Mouse (Mus musculus): ENCODE measurements at regions not wholly inside any gene's neighbourhood (a gene's known extent, or its start where the extent isn't known, plus 50 kb on each side); places are given as distances from the start of the nearest gene placed in this dataset.
A peak's percentile ranks its signal among the peaks of the same experiment; 100 is the strongest.

DNA sequence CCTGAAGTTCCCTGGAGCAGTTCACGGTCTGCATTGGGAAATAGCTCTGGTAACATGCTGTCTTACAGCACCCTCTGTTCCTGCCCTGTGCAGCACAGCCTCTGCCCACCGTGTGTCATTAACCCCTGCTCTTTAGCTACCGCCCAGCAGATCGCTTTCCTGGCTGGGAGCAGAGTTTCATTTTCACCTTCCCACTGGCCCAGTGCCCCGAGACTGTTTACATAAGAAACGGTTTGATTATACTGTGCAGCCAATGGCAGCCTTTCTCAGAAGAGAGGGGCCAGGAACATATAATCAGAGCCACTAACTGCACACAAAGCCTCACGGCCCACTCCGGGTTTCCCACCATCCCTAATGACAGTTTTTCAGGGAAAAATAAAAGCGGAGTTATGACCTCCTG lies 108.3 kb upstream of the Ptpn1 start:
- Histone ChIP-seq H3K27ac (ENCODE audit: insufficient read depth, low read length) (peak overlapping the region; percentile 28; the same call in 1 of the 2 replicates), H3K4me1 (ENCODE audit: control insufficient read depth, insufficient read depth, low read length) (peaks cover 4% of the 10 kb centered on the region), H3K4me3 (ENCODE audit: insufficient read depth, low read length) (no peak overlapping the region)
- no peak for TF ChIP-seq CTCF (IDR thresholded peaks at IDR 0.05; ENCODE audit: borderline replicate concordance, insufficient read depth, low read length)
- TF ChIP-seq POLR2A (IDR thresholded peaks at IDR 0.05; ENCODE audit: low read depth, low read length), result no peak

DNA sequence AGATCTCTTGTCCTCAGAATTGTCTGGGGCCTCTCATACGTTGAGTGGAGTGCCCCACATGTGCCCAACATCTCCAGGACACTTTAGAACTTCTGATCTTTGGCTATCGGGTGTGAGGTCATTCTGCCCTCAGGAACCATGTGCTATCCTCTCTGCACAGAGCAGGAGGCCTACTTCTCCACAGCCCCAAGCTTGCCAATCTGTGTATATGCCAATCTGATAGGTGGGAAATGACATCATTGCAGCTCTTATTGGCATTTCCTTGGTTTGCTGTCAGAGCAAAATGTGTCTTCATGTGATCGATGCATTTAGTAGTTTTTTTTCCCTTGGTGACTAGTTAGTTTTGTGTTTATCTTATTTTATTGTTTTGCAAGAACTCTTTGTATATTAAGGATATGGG lies 108.8 kb upstream of the Ptpn1 start:
- Histone ChIP-seq H3K4me1 (ENCODE audit: control insufficient read depth, insufficient read depth, low read length) (peaks cover 1% of the 10 kb centered on the region), H3K4me3 (ENCODE audit: insufficient read depth, low read length) (no peak overlapping the region), H3K27ac (ENCODE audit: insufficient read depth, low read length) (no peak overlapping the region)
- no peak for TF ChIP-seq CTCF (IDR thresholded peaks at IDR 0.05; ENCODE audit: borderline replicate concordance, insufficient read depth, low read length)
- TF ChIP-seq POLR2A (IDR thresholded peaks at IDR 0.05; ENCODE audit: low read depth, low read length), result no peak

DNA sequence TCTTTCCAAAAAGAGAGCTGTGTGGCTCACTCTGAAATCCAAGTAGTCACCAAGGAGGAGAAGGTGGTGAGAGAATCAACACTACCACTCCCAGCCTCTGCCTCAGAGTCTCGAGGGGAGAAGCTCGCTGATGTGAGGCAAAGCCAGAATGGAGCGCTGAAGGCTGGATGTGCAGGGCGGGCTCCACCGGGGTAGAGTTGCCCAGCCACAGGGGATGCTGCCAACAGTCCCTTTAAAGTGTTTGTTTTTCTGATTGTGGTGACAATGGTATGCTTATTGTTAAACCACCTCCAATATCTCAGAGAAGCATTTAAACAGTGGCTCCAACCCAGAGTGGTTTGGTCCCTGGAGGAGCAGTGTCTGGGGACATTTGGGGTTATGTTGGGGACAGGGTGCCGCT lies 110.7 kb upstream of the Ptpn1 start:
- TF ChIP-seq CTCF (IDR thresholded peaks at IDR 0.05; ENCODE audit: borderline replicate concordance, insufficient read depth, low read length), result no peak
- TF ChIP-seq POLR2A (IDR thresholded peaks at IDR 0.05; ENCODE audit: low read depth, low read length), result no peak
- H3K4me1 ChIP-seq (ENCODE audit: control insufficient read depth, insufficient read depth, low read length), result peaks cover 9% of the 10 kb centered on the region; the same call in 1 of the 2 replicates
- H3K27ac ChIP-seq (ENCODE audit: insufficient read depth, low read length), result no peak overlapping the region
- H3K4me3 ChIP-seq (ENCODE audit: insufficient read depth, low read length), result no peak overlapping the region

DNA sequence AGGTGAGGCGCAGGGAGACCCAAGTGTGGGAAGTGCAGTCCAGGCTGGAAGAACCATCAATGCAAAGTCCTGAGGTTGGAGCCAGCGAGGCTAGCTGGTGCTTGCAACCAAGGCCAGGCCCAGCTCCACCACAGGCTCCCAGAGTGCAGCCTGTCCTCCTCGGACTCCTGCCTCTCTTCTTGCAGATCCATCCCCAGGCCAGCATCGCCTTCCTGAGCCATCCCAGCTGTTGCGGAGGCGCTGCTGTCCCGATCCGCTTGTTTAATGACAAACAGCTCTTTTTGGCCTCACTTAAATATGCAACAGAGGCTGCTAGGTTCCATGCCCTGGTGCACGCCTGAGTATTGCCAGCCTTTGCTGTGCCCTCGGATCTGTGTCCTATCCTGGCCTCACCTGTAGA lies 113.1 kb upstream of the Ptpn1 start:
- TF ChIP-seq POLR2A (IDR thresholded peaks at IDR 0.05; ENCODE audit: low read depth, low read length) (no peak), CTCF (IDR thresholded peaks at IDR 0.05; ENCODE audit: borderline replicate concordance, insufficient read depth, low read length) (no peak)
- Histone ChIP-seq H3K27ac (ENCODE audit: insufficient read depth, low read length) (no peak overlapping the region), H3K4me3 (ENCODE audit: insufficient read depth, low read length) (no peak overlapping the region), H3K4me1 (ENCODE audit: control insufficient read depth, insufficient read depth, low read length) (peaks cover 9% of the 10 kb centered on the region; the same call in 1 of the 2 replicates)

DNA sequence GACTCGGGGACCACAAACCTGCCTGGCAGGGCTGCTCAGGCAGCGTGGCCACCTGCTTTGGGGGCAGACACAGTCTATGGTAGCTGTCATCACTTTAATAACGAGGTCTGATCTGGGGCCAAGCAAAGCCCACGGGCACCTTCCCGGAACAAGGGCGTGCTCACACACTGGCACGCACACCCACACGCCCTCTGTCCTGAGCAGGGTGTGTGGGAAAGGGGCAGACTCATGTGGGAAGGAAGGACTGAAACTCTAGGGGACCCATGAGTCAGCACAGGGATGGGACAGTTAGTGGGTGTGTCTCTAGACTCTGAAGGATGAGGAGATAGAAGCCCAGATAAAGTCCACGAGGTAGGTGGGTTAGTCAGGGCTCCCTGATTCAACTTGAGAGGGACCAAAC lies 114.8 kb upstream of the Ptpn1 start:
- peak overlapping the region; percentile 28 for H3K27ac ChIP-seq (ENCODE audit: insufficient read depth, low read length)
- no peak for TF ChIP-seq CTCF (IDR thresholded peaks at IDR 0.05; ENCODE audit: borderline replicate concordance, insufficient read depth, low read length)
- no peak for TF ChIP-seq POLR2A (IDR thresholded peaks at IDR 0.05; ENCODE audit: low read depth, low read length)
- H3K4me1 ChIP-seq (ENCODE audit: control insufficient read depth, insufficient read depth, low read length), result peaks cover 9% of the 10 kb centered on the region; the same call in 1 of the 2 replicates
- no peak overlapping the region for H3K4me3 ChIP-seq (ENCODE audit: insufficient read depth, low read length)

DNA sequence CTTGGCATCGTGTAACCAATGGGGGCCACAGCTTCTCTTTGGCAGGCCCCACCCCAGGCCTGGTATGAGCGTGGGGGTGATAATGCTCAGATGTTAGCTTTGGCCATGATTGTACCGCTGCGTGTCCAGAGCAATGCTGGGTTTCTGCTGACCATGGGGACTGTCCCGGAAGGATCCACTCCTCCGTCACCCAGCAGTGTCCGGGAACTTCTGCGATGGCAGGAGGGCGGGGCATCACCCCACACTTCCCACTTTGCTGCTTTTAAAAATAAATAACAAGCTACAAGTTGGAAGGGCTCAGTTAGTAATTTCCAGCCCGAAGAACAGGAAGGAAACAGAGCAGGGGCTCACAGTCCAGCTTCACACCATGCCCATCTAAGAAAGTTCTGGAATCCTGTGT lies 116.7 kb upstream of the Ptpn1 start:
- no peak for TF ChIP-seq POLR2A (IDR thresholded peaks at IDR 0.05; ENCODE audit: low read depth, low read length)
- no peak for TF ChIP-seq CTCF (IDR thresholded peaks at IDR 0.05; ENCODE audit: borderline replicate concordance, insufficient read depth, low read length)
- Histone ChIP-seq H3K4me1 (ENCODE audit: control insufficient read depth, insufficient read depth, low read length) (peaks cover 9% of the 10 kb centered on the region; the same call in 1 of the 2 replicates), H3K27ac (ENCODE audit: insufficient read depth, low read length) (no peak overlapping the region), H3K4me3 (ENCODE audit: insufficient read depth, low read length) (no peak overlapping the region)

DNA sequence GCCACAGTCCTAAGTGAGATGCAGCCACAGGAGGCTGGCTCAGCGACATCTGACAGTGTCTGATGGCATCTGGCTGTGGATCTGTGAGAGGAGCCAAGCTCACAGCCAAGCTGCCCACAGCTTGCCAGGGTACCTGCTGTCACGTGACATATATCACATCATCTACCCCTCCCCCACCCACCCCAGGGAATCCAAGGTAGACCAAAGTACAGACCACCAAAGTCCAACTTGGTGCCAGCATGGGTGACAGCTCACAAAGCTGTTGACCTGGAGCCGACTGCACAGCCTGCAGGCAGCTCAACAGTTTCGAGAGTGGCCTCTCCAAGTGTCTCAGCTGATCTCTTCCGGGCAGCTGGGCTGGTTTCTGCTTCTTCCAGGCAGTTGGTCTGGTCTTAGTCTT lies 119.6 kb upstream of the Tmem189 start:
- Histone ChIP-seq H3K27ac (ENCODE audit: insufficient read depth, low read length) (no peak overlapping the region), H3K4me3 (ENCODE audit: insufficient read depth, low read length) (no peak overlapping the region), H3K4me1 (ENCODE audit: control insufficient read depth, insufficient read depth, low read length) (no peaks in the 10 kb centered on the region)
- no peak for TF ChIP-seq POLR2A (IDR thresholded peaks at IDR 0.05; ENCODE audit: low read depth, low read length)
- TF ChIP-seq CTCF (IDR thresholded peaks at IDR 0.05; ENCODE audit: borderline replicate concordance, insufficient read depth, low read length), result no peak

DNA sequence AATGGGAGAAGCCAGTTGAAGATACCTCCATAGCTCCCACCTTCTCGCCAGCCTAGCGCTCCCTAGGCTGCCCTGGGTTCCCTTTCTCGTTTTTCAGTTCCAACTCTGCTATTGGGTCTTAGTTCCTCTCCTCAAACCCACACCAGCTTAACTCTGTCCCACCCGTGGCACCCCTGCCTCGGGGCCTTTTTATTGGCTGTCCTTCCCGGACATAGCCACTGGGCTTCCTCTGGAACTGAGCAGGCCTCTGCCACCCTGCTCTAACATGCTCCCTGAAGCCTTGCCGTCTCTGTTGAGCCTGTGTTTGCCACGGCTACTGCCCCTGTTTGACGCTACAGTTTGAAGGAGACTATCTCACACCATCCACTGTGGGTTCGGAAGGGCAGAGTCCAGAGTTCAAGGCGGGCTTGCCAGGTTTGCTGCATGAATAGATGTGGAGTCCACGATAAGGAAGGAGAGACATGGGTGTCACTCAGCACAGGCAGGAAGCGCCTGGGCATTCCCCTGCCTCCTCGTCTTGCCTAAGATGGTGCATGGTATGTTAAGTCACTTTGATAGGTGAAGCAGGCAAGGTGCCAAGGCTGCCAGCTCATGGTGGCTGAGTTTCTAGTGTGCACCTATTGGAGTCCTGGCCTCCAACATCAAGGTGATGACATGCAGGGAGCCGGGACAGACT lies 116.1 kb upstream of the Tmem189 start:
- no peak for TF ChIP-seq POLR2A (IDR thresholded peaks at IDR 0.05; ENCODE audit: low read depth, low read length)
- TF ChIP-seq CTCF (IDR thresholded peaks at IDR 0.05; ENCODE audit: borderline replicate concordance, insufficient read depth, low read length), result no peak
- Histone ChIP-seq H3K4me1 (ENCODE audit: control insufficient read depth, insufficient read depth, low read length) (peaks cover 4% of the 10 kb centered on the region), H3K27ac (ENCODE audit: insufficient read depth, low read length) (no peak overlapping the region), H3K4me3 (ENCODE audit: insufficient read depth, low read length) (no peak overlapping the region)

DNA sequence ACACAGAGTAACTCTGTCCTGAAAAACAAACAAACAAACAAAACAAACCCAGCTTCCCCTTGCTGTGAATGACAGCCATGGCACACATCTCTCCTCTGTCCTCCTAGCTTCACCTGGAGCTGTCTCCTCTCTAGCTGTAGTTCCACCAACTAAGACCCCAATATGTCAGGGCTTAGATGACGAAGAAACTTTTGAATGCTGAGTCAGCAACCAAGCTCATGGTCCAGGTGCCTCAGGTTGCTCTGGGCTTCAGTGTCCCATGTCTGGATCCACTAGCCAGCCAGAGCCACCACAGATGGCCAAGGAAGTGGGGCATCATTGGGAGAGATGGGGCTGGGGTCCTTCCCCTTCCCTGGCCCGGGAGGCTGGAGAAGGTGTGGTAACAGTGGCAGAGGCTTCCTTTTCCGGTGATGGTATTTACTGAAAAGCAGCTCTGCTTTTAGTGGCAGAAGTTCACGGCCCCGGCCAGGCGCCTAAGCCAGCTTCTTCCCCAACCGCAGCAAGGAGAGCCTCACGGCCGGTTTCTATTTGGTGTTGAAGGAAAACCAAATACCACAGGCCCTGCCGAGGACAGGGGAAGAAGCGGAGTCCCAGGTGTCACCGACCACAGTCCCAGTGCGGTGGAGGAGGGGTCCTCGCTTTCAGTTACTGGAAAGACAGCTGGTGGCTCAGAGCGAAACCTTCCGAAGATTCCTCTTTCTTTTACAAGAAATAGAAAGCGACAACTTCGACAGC lies 115.0 kb upstream of the Tmem189 start:
- TF ChIP-seq POLR2A (IDR thresholded peaks at IDR 0.05; ENCODE audit: low read depth, low read length) (no peak), CTCF (IDR thresholded peaks at IDR 0.05; ENCODE audit: borderline replicate concordance, insufficient read depth, low read length) (no peak)
- Histone ChIP-seq H3K27ac (ENCODE audit: insufficient read depth, low read length) (no peak overlapping the region), H3K4me3 (ENCODE audit: insufficient read depth, low read length) (no peak overlapping the region), H3K4me1 (ENCODE audit: control insufficient read depth, insufficient read depth, low read length) (peaks cover 5% of the 10 kb centered on the region)

DNA sequence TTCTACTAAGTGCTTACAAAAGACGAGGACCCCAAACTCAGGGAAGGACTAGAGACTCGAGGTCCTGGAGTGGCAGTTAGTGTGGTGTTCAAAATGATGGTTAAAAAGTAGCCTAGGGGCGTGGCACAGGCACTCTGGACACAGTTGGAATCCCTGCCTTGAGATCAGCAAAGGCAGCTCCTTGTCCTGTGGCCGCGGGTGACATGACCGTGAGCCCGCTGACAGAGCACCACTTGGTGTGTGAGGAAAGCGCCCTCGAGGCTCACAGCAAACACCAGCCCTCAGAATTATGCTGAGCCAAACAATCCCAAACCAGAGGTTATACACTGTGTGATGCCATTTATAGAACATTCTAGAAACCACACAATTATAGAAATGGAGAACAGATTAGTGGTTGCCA lies 112.9 kb upstream of the Tmem189 start:
- Histone ChIP-seq H3K27ac (ENCODE audit: insufficient read depth, low read length) (no peak overlapping the region), H3K4me1 (ENCODE audit: control insufficient read depth, insufficient read depth, low read length) (peaks cover 5% of the 10 kb centered on the region), H3K4me3 (ENCODE audit: insufficient read depth, low read length) (no peak overlapping the region)
- no peak for TF ChIP-seq POLR2A (IDR thresholded peaks at IDR 0.05; ENCODE audit: low read depth, low read length)
- TF ChIP-seq CTCF (IDR thresholded peaks at IDR 0.05; ENCODE audit: borderline replicate concordance, insufficient read depth, low read length), result no peak
